8 mouse cellular contexts compared by ENCODE assay signal in the genomic region with DNA sequence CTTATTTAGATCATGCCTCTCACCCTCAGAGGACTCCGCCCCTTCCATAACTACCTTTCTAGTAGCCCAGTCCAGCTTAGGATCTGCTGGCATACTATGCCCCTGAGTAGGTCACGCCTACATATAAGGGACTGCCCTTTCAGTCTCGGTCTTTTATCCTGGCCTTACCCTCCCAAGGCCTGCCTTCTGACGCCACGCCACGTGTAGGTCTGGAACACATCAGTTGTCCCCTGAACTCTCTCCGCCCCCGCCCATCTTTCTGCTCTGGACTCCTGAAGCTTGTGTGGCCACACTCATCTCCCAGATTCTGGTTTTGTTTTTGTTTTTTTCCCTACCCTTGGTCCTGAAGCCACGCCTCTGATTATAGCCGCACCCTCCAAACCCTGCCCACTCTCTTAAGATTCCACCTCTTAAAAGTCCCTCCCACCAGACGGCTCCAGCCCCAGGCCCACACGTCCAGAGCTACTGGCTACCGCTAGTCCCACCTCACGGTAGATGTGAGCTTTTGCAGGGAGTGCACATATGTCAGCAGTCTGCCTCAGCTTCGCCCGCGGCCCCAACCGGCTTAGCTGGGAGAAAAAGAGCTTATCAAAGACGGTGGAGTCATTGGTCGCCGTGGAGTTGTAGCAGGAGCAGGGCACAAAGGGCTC. TPM values are rescaled to one million over a fixed set of nuclear protein-coding genes. Genes with fewer than 3 reads are reported as not detected.
DNase-seq lines count a peak whose midpoint lies in the region; ATAC-seq lines count a peak whose summit lies in the region.

No protein-coding gene starts in this region.

- ATAC-seq in heart, embryonic 14.5 days (ENCODE audit: insufficient number of reproducible peaks, insufficient read depth, low FRiP score, low read depth), result peak; percentile 78

- H3K9me3 ChIP-seq in heart, embryonic 14.5 days (ENCODE audit: control insufficient read depth, low read length), result no peaks in the 10 kb centered on the region

- H3K36me3 ChIP-seq in heart, embryonic 14.5 days (ENCODE audit: control insufficient read depth, insufficient read depth, low read length), result peaks cover 30% of the 10 kb centered on the region

- peak overlapping the region; percentile 18 to 27 for H3K4me3 ChIP-seq in heart, embryonic 14.5 days (ENCODE audit: control insufficient read depth in 1 of 2, insufficient read depth in 1 of 2, low read depth in 1 of 2, low read length in 2 of 2)

- peaks cover 11% of the 10 kb centered on the region; the same call in 1 of the 2 replicates for H3K27me3 ChIP-seq in heart, embryonic 14.5 days (ENCODE audit: control insufficient read depth, insufficient read depth, low read length)

- peak; percentile 18 to 34 for DNase-seq in frontal cortex, postnatal 36 days (ENCODE audit: low spot score in 2 of 2)
- DNase-seq in frontal cortex, postnatal 10 days (ENCODE audit: low spot score in 2 of 2), result no peak
- DNase-seq in embryo, embryonic 11 days, result peak; percentile 83
- peak; percentile 56 for DNase-seq in kidney, postnatal 14 days
- DNase-seq in lung, postnatal 36 days, result peak; percentile 71
- no peak for DNase-seq in thymus, postnatal 36 days
- no peak for DNase-seq in c-Kit-positive CD71-positive TER-119-positive erythroid progenitor cells, embryonic 14.5 days (ENCODE audit: low spot score)

- peak overlapping the region; percentile 3; the same call in 1 of the 2 replicates for H3K9ac ChIP-seq in heart, embryonic 14.5 days (ENCODE audit: low read length)

- peaks cover 28 to 34% of the 10 kb centered on the region in 2 experiments for H3K4me1 ChIP-seq in heart, embryonic 14.5 days (ENCODE audit: control insufficient read depth in 2 of 2, insufficient read depth in 2 of 2, low read length in 2 of 2)

- H3K4me2 ChIP-seq in heart, embryonic 14.5 days (ENCODE audit: low read length), result peak overlapping the region; percentile 65

- WGBS in heart, embryonic 14.5 days, result 3% methylated on average over 21 of the region's 21 CpGs

- peak overlapping the region; percentile 42 to 57 for H3K27ac ChIP-seq in heart, embryonic 14.5 days (replicated peaks in 1 of 2; ENCODE audit: control insufficient read depth in 1 of 2, insufficient read depth in 1 of 2, low read depth in 2 of 2, low read length in 2 of 2)

RNA-seq across cellular contexts. Expression of a gene that starts 3.9 kb away (rescaled TPM):
- 1.7 and 1.9 TPM in 2 replicates for polyA plus RNA-seq in heart, embryonic 14.5 days (2014; fragmentation: Nextera tagmentation; extraction: Ambion mirVana)

RNA-seq across cellular contexts. Expression of a gene that starts 5.8 kb away (rescaled TPM):
- 0.38 TPM in 1 of 2 replicates, not detected in the other for polyA plus RNA-seq in heart, embryonic 14.5 days (2014; fragmentation: Nextera tagmentation; extraction: Ambion mirVana)

RNA-seq across cellular contexts. Expression of a gene that starts 19.5 kb away (rescaled TPM):
- 106 and 111 TPM in 2 replicates for polyA plus RNA-seq in heart, embryonic 14.5 days (2014; fragmentation: Nextera tagmentation; extraction: Ambion mirVana)

RNA-seq across cellular contexts. Expression of a gene that starts 23.1 kb away (rescaled TPM):
- polyA plus RNA-seq in heart, embryonic 14.5 days (2014; fragmentation: Nextera tagmentation; extraction: Ambion mirVana), result 0.65 and 1.7 TPM in 2 replicates

RNA-seq across cellular contexts. Expression of a gene that starts 30.4 kb away (rescaled TPM):
- 0.32 and 0.54 TPM in 2 replicates for polyA plus RNA-seq in heart, embryonic 14.5 days (2014; fragmentation: Nextera tagmentation; extraction: Ambion mirVana)

Comparison
In these comparisons a context has a peak if more than half of its experiments do, and no peak if none do; other contexts are left out.
1. DNase-seq: peak in frontal cortex, postnatal 36 days (2 of 2), embryo, embryonic 11 days (single experiment), kidney, postnatal 14 days (single experiment) and lung, postnatal 36 days (single experiment); none in frontal cortex, postnatal 10 days (0 of 2), thymus, postnatal 36 days (0 of 2) and c-Kit-positive CD71-positive TER-119-positive erythroid progenitor cells, embryonic 14.5 days (single experiment).